Mouse (Mus musculus) forebrain, embryonic 11.5 days (tissue): ENCODE data around the gene Enc1. TPM values are rescaled to one million over a fixed set of nuclear protein-coding genes. Genes with fewer than 3 reads are reported as not detected.

Experiments used
- ATAC-seq: fragments of 200-750 bp; cut with Nextera tagmentation; replicated peaks from 2 replicates; pipeline ENCODE4 v1.8.0; 2017; ENCODE audit warnings: moderate TSS enrichment; ENCODE audit not compliant: low FRiP score
- DNase-seq: peaks from one replicate; pipeline ENCODE4 v3.0.0-alpha.2; 2017; ENCODE audit warnings: low spot score
- H3K27ac ChIP-seq: fragments of 300-500 bp; sonication (generic); 2 replicates; pipeline ENCODE4 v1.5.1; 2014; ENCODE audit warnings: low read depth, low read length
- H3K27me3 ChIP-seq: fragments of 300-500 bp; sonication (generic); 2 replicates; pipeline ENCODE4 v1.6.1; 2014; ENCODE audit warnings: mild to moderate bottlenecking, low read length, mixed read lengths; ENCODE audit not compliant: control insufficient read depth, insufficient read depth
- H3K36me3 ChIP-seq: fragments of 300-500 bp; sonication (generic); 2 replicates; pipeline ENCODE4 v1.6.1; 2014; ENCODE audit warnings: mild to moderate bottlenecking, low read length, moderate library complexity, mixed read lengths; ENCODE audit not compliant: control insufficient read depth, insufficient read depth
- H3K4me1 ChIP-seq: fragments of 300-500 bp; sonication (generic); replicated peaks from 2 replicates; pipeline ENCODE4 v1.6.1; 2014; ENCODE audit warnings: low read length, mixed read lengths; ENCODE audit not compliant: control insufficient read depth, insufficient read depth
- H3K4me2 ChIP-seq: fragments of 300-500 bp; sonication (generic); 2 replicates; pipeline ENCODE4 v1.6.1; 2014; ENCODE audit warnings: low read depth, mild to moderate bottlenecking, low read length, moderate library complexity, mixed read lengths; ENCODE audit not compliant: severe bottlenecking
- H3K4me3 ChIP-seq: fragments of 300-500 bp; sonication (generic); 2 replicates; pipeline ENCODE4 v1.5.1; 2014; ENCODE audit warnings: low read depth, low read length
- H3K9ac ChIP-seq: fragments of 300-500 bp; sonication (generic); 2 replicates; pipeline ENCODE4 v1.6.1; 2014; ENCODE audit warnings: low read length
- H3K9me3 ChIP-seq: fragments of 300-500 bp; sonication (generic); 2 replicates; pipeline ENCODE4 v1.6.1; 2016; ENCODE audit warnings: low read length, mixed read lengths; ENCODE audit not compliant: control insufficient read depth
- WGBS: fragments of 180-500 bp; shearing (Covaris S2); extraction: QIAGEN DNeasy Blood & Tissue Kit; methylation state at CpG from one replicate; pipeline ENCODE4 v1.1.7; 2014; 5-methylcytosine and 5-hydroxymethylcytosine counted together
- polyA plus RNA-seq: library from polyadenylated mRNA; unstranded; fragments of >200 nt; fragmentation: Nextera tagmentation; extraction: Ambion mirVana; gene quantifications from 2 replicates; pipeline ENCODE4 v1.2.1, GENCODE M21; 2014

Enc1 gene
- polyA plus RNA-seq, 1 experiment from 2014 or later, result 17.9 TPM

- H3K27ac ChIP-seq, result no peak overlapping the region
Observed at GRCm38 (mm10) chr13:97275482-97275881, 34.6 kb downstream of the Enc1 start.

GRCm38 (mm10) chr13:97282051-97282910, 41.4 kb downstream of the Enc1 start:
- Histone ChIP-seq H3K36me3 (no peaks in the 10 kb centered on the region), H3K9me3 (no peaks in the 10 kb centered on the region), H3K4me3 (peak overlapping the region; percentile 11; the same call in 1 of the 2 replicates), H3K4me2 (peak overlapping the region; percentile 44), H3K27me3 (peaks cover 5% of the 10 kb centered on the region; the same call in 1 of the 2 replicates), H3K27ac (no peak overlapping the region), H3K9ac (peak overlapping the region; percentile 55), H3K4me1 (peaks cover 11% of the 10 kb centered on the region)
- ATAC-seq, result no peak
- 12% methylated on average over 26 of the region's 26 CpGs for WGBS
- DNase-seq, result peak; percentile 56

More at GRCm38 (mm10) chr13:97275482-97275881, 34.6 kb downstream of the Enc1 start:
- H3K36me3 ChIP-seq, result no peaks in the 10 kb centered on the region
- no peaks in the 10 kb centered on the region for H3K9me3 ChIP-seq
- H3K4me3 ChIP-seq, result no peak overlapping the region
- ATAC-seq, result no peak
- peak; percentile 36 for DNase-seq
- no peak overlapping the region for H3K4me2 ChIP-seq
- WGBS, result 82% methylated on average over 10 of the region's 10 CpGs
- H3K9ac ChIP-seq, result no peak overlapping the region
- no peaks in the 10 kb centered on the region for H3K27me3 ChIP-seq
- no peaks in the 10 kb centered on the region for H3K4me1 ChIP-seq

GRCm38 (mm10) chr13:97282911-97283281, 42.0 kb downstream of the Enc1 start:
- peaks cover 5% of the 10 kb centered on the region; the same call in 1 of the 2 replicates for H3K27me3 ChIP-seq
- peaks cover 11% of the 10 kb centered on the region for H3K4me1 ChIP-seq
- H3K4me2 ChIP-seq, result no peak overlapping the region
- H3K9me3 ChIP-seq, result no peaks in the 10 kb centered on the region
- H3K36me3 ChIP-seq, result no peaks in the 10 kb centered on the region
- WGBS, result 6% methylated on average over 9 of the region's 9 CpGs
- DNase-seq, result no peak
- no peak for ATAC-seq
- no peak overlapping the region for H3K27ac ChIP-seq
- H3K4me3 ChIP-seq, result no peak overlapping the region
- H3K9ac ChIP-seq, result no peak overlapping the region

- no peak for ATAC-seq
- H3K9ac ChIP-seq, result no peak overlapping the region
- H3K4me2 ChIP-seq, result no peak overlapping the region
- no peak overlapping the region for H3K27ac ChIP-seq
- no peaks in the 10 kb centered on the region for H3K36me3 ChIP-seq
- peak; percentile 11 for DNase-seq
- H3K4me3 ChIP-seq, result no peak overlapping the region
- peaks cover 3% of the 10 kb centered on the region; the same call in 1 of the 2 replicates for H3K27me3 ChIP-seq
- H3K4me1 ChIP-seq, result peaks cover 12% of the 10 kb centered on the region
- H3K9me3 ChIP-seq, result no peaks in the 10 kb centered on the region
- WGBS, result 89% methylated on average over 3 of the region's 3 CpGs
Observed at GRCm38 (mm10) chr13:97287046-97287445, 46.1 kb downstream of the Enc1 start.

- WGBS, result 25% methylated on average over 2 of the region's 3 CpGs
- Histone ChIP-seq H3K9me3 (no peaks in the 10 kb centered on the region), H3K4me2 (no peak overlapping the region), H3K9ac (no peak overlapping the region), H3K27me3 (no peaks in the 10 kb centered on the region), H3K4me1 (peaks cover 16% of the 10 kb centered on the region; the same call in 1 of the 2 replicates), H3K36me3 (no peaks in the 10 kb centered on the region), H3K4me3 (no peak overlapping the region), H3K27ac (no peak overlapping the region)
- peak; percentile 49 for DNase-seq
- no peak for ATAC-seq
Observed at GRCm38 (mm10) chr13:97290747-97291146, 49.8 kb downstream of the Enc1 start.

GRCm38 (mm10) chr13:97291354-97291753, 50.4 kb downstream of the Enc1 start:
- Histone ChIP-seq H3K4me3 (no peak overlapping the region), H3K9me3 (no peaks in the 10 kb centered on the region), H3K9ac (no peak overlapping the region), H3K4me2 (no peak overlapping the region), H3K36me3 (no peaks in the 10 kb centered on the region), H3K27me3 (no peaks in the 10 kb centered on the region), H3K27ac (0 out of 2 replicates have a peak overlapping the region, but pooled peaks have one; percentile 48), H3K4me1 (peaks cover 16% of the 10 kb centered on the region; the same call in 1 of the 2 replicates)
- DNase-seq (peak; percentile 57), ATAC-seq (no peak)
- WGBS, result 77% methylated on average over 17 of the region's 17 CpGs

- DNase-seq, result peak; percentile 75
- no peak overlapping the region for H3K4me3 ChIP-seq
- peaks cover 16% of the 10 kb centered on the region; the same call in 1 of the 2 replicates for H3K4me1 ChIP-seq
- no peaks in the 10 kb centered on the region for H3K36me3 ChIP-seq
- H3K9ac ChIP-seq, result no peak overlapping the region
- peak; percentile 83 for ATAC-seq
- peak overlapping the region; percentile 48; the same call in 1 of the 2 replicates for H3K27ac ChIP-seq
- H3K4me2 ChIP-seq, result peak overlapping the region; percentile 18; the same call in 1 of the 2 replicates
- 34% methylated on average over 8 of the region's 8 CpGs for WGBS
- H3K9me3 ChIP-seq, result no peaks in the 10 kb centered on the region
- no peaks in the 10 kb centered on the region for H3K27me3 ChIP-seq
Observed at GRCm38 (mm10) chr13:97292026-97292425, 51.1 kb downstream of the Enc1 start.

- H3K27ac ChIP-seq, result peak overlapping the region; percentile 47; the same call in 1 of the 2 replicates
- DNase-seq, result peak; percentile 74
- peak overlapping the region; percentile 35; the same call in 1 of the 2 replicates for H3K4me2 ChIP-seq
- ATAC-seq, result peak; percentile 72
- no peaks in the 10 kb centered on the region for H3K9me3 ChIP-seq
- no peaks in the 10 kb centered on the region for H3K36me3 ChIP-seq
- 6% methylated on average over 12 of the region's 12 CpGs for WGBS
- no peak overlapping the region for H3K4me3 ChIP-seq
- H3K9ac ChIP-seq, result peak overlapping the region; percentile 27; the same call in 1 of the 2 replicates
- no peaks in the 10 kb centered on the region for H3K27me3 ChIP-seq
- peaks cover 16% of the 10 kb centered on the region; the same call in 1 of the 2 replicates for H3K4me1 ChIP-seq
Observed at GRCm38 (mm10) chr13:97292451-97293245, 51.7 kb downstream of the Enc1 start.
